Mouse (Mus musculus) left cerebral cortex, adult 8-10 months (tissue): ENCODE measurements at regions not wholly inside any gene's neighbourhood (a gene's known extent, or its start where the extent isn't known, plus 50 kb on each side); places are given as distances from the start of the nearest gene placed in this dataset.

Source experiments
- DNase-seq, 2 experiments: peaks; one replicate each; pipeline ENCODE4 v3.0.0; 2022; ENCODE audit warnings: low spot score in 2 of 2

DNA sequence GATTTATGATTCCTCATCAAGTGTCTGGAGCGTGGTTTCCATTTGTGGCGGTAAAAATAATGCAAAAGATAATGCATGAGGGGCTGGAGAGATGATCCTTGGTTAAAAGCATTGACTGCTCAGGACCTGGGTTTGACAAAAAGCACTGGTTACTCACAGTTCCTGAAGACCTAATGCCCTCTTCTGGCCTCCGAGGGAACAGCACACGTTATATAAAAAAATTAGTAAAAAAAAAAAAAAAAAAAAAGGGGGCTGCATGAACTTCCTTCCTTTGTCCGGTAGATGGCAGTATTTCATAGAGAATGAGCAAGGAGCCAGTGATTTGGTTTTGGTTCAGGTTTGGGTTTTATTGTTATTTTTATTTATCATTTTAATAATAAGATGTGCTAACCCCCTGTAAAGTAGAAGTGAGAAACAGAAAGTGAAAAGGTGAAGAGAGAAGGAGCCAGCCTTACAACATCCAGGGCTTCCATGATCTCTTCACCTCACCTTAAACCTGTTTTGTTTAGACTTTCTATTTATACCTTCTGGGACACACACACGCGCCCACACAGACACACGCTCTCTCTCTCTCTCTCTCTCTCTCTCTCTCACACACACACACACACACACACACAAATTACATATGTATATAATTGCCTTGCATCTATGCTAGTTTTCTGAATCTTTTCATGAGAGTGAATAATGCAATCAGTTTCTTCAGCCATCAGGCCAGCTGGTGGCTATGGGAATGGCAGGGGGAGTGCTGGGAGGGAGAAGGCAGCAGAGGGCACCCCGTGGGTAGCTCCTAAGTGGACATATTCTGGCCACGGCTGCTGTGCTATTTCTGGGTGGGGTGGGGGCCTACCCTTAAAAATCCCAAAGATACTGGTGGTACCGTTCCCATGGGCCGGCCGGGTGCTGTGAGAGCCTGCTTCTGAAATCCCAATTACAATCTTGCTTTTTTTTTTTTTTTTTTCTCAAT is 230.0 kb downstream of the Poteg start:
- DNase-seq = no peak

DNA sequence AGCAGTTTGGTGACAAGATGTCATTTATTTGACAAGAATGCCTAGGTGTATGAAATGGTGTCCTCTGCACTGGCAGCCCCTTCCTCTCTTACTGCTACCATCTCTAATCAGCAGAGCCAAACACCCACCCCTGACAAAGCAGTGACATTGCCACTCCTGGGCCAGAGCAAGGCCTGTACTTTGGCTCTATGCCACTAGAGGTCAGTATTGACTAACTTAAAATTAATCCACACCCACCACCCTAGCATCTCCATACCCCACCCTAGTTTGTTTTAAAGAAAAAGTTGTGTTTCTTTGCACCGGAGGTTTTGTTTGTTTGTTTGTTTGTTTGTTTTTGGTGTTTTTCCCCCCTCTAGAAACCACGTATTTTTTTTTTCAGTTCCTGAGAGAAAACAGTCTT is 231.7 kb downstream of the Poteg start:
- peak in 1 of 2 experiments; percentile 15 for DNase-seq

DNA sequence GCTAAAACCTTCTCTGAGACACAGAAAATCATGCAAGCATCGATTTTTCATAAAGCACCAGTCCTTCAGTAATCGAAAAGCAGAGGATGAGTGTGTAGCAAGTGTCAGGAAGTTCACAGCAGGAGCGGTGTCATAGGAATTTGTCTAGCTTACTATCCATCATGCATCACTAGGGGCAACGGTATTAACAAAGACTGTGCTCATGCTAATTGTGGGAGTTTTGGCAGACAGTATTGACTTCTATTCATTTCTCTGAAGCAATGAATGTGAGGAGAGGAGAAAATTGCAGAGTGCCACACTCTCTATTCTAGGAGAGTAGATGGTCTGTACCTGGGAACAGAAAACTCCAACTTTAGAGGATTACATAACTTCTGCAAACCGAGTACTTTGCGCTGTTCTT is 274.5 kb downstream of the Poteg start:
- no peak for DNase-seq

DNA sequence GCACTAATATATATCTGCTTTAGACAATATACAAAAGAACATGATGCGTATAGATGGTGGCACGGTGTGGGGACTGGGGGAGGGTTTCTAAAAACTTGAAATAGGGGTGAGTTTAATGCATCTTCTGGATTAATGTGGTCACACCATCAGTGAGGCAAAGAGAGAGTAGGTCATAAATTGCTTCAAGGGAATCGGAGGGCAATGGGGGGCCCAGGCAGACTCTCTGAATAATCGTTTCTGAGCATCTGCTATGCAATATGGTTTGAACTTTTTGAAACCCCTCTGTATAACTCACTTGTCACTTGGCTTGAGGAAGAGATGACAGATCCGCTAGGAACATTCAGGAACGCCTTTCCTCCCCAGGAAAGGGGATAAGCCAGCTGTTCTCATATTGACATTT is 322.8 kb downstream of the Poteg start:
- no peak for DNase-seq

DNA sequence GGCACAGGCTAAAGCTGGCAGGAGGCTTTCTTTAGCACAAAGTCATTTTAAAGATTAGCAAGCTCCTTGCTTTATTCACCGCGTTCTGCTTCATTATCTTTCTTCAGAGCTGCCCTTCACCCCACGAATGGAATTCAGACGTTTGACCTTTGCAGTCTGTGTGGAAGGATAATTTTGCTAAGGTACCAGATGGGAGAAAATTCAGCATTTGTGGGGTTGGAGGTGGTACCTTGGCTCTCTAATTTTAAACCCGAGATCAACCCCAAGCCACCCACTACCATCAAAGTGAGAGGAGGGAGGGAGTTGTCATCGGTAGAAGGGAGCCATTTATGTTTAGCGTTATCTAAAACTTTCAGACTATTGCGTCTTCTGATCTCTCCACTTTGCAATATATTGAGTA is 323.3 kb downstream of the Poteg start:
- no peak for DNase-seq

DNA sequence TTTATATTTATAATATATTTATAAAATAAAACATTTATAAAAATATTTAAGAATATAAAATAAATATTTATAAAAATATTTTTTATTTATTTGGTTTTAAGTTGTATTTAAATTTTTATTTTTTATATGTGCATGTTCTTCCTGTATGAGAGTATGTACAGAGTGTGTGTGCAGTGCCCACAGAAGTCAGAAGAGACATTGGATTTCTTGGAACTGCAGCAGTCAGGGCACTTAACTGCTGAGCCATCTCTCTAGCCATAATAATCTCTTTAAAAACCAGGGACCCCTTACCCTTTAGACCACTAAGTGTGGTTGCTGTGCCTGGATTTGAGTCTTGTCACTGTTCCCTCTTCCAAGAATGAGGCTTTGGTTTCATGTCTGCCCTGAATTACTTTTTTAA is 323.8 kb downstream of the Poteg start:
- DNase-seq = no peak

DNA sequence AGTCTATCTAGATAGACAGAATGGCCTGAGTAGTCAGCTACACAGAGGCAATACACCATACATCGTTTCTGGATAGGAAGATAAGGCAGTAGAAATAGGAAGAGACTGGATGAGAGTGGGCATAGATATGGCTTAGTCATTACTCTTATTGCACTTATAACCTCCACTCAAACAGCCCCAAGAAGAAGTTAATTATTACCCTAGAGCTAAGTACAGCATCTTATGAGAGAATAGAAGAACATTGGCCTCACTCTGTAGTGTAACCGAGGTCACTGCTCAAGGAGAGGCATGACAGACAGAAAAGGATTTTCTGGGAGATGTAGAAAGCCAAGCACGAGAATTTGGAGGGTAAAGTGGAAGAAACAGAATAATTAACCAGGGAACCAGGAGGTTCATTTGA is 331.5 kb downstream of the Poteg start:
- DNase-seq = no peak
